Mouse (Mus musculus) B cell, adult 2 months (primary cell): Measurements from ENCODE around the gene Hoga1.

Experiments
- DNase-seq, 2 experiments: peaks; one replicate each; pipeline ENCODE4 v3.0.0; 2022

Gene Hoga1

DNA sequence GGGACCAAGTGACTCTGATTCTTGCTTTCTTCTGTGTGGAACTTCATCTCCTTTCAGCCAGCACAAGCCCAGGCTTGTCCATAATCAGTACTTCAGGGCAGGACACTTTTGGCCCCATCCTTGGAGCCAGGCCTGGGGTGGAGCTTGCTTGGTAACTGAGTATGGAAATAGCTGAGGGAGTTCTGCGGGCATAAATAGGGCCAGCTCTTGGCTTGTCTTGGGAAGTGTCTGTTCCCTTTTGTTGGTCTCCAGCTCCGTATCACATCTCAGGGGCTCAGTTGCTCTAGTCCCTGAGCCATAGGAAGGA lies 22.9 kb upstream of the Hoga1 start:
- DNase-seq = no peak

DNA sequence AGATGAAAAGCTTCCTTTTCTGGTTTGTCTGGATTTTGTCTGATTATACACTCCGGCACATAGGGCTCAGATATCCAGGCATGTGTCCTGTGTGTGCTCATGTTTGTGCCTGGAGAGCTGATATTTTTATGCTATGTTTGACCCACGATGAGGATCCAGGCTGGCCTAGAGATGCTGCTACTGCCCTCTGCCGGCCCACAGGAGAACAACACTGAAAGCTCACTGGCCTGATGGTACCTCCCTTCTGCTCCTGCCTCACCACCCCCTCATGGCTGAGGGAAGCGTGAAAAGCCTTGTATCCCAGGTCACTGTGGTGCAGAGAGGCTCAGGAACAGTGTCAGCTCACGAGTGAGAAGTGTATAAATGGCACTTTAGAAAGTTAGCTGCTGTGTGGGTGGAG lies 19.3 kb upstream of the Hoga1 start:
- peak; percentile 77 to 79 for DNase-seq

DNA sequence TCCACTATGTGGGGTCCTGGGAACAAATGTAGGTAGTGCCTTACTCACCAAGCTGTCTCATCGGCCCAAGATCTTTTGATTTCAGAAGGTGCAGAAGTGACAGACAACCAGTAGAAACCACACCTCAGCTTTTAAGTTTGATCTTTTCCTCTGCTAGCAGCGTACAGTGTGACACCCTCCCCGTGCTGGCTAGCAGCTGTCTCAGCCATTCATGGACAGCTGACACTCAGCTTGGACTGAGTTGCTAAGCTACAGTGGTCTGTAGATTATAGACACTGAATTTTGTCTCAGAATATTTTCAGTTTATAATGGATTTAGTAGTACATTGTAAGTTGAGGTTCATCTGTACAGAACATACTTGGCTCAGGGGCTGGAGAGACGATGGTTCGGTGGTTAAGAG lies 14.3 kb upstream of the Hoga1 start:
- DNase-seq = no peak

DNA sequence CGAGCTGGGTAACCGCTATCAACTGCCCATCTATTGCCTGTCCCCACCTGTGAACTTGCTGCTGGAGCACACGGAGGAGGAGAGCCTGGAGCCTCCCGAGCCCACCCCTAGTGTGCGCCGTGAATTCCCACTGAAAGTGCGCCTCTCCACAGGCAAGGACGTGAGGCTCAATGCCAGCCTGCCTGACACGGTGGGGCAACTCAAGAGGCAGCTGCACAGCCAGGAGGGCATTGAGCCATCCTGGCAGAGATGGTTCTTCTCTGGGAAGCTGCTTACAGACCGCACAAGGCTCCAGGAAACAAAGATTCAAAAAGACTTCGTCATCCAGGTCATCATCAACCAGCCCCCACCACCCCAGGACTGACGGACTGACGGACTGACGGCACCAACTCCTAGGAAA lies 11.8 kb upstream of the Hoga1 start:
- DNase-seq = no peak

DNA sequence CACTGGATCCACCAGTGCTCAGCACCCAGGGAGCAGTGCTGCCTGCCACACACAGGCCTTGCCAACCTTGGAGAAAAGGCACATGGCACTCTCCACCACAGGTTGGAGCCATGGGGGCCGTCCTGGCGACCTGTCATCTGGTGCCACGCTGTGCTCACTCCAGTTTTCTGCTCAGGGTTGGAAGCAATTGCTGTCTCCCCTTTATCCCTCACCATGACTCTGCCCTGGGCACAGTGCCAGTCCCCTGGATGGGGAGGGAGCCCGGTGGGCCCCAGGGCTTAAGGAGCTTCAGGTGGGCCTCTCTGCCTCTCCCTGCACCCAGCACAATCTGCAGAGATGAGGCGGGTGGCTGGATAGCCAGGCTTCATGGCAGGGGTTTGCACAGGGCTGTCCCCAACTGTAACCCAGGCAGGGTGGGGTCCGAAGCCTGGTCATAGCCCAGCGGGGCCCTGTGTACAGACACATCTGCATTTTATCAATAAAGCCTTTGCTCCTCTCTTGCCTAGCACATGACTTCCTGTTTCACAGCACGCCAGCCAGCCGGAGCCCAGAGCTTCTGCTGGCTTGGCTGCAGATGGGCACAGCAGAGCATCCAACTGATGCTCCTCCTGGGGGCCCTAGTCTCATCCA lies 11.1 kb upstream of the Hoga1 start:
- no peak for DNase-seq

DNA sequence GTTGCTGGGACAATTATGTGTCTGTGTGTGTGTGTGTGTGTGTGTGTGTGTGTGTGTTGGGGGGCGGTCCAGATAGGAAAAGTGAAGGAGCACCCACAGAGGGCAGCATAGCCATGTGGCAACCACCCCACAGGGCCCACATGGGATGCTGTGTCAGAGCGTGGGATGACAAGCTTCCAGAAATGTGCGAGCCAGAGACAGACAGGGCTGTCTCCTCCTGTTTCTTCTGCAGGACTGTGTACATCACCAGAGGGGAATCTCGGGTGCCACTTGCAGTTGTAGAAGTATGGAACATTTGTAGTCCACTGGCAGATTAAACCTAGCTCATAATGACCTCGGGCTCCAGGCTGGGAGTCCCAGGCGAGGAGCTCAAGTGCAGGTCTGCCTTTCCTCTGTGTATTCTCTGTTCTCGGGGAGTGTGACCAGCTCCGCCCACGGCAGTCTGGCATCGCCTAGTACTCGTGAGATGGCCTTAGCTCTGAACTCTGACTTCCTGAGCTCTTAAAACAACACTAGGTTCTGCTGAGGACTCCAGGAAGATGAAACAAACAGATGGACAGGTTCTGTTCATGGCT lies 10.4 kb upstream of the Hoga1 start:
- no peak for DNase-seq

DNA sequence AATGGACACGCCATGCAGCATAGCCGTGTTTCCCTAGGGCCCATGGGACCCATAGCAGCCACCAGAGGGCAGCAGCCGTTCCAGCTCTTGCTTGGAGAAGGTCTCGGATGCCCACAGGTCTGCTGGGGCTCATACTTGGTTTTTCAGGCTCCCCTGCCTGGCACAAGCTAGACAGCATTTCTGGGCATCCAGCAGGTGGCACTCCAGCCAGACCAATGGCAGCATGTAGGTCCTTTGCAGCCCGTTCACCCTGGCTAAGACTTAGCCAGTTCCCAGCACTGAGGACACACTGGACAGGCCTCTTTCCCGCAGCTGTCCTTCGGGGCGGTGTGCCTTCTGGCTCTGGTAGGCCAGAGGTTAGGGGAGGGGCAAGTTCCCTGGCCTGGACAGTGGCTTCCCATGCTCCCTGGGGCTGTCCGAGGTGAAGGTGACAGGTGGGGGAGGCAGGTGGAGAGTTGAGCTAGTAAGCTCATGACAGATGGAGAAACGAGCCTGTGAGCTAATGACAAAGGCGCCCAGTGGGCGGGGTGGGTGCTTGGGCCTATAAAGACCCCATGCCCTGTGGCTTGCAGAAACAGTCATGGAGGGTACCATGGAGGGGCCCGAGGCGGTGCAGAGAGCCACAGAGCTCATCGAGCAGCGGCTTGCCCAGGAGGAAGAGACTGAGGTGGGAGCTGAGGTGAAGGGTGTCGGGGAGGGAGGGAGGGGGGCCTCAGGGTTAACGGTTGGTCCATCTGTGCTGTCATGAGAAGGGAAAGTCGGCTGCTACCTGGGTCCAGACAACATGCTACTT lies 9.8 kb upstream of the Hoga1 start, which contains the start of gene Ankrd2:
Gene Ankrd2 (plus strand): TSS at position 545 of the 793 bp plus-strand sequence.
- DNase-seq = peak; percentile 77 to 80

DNA sequence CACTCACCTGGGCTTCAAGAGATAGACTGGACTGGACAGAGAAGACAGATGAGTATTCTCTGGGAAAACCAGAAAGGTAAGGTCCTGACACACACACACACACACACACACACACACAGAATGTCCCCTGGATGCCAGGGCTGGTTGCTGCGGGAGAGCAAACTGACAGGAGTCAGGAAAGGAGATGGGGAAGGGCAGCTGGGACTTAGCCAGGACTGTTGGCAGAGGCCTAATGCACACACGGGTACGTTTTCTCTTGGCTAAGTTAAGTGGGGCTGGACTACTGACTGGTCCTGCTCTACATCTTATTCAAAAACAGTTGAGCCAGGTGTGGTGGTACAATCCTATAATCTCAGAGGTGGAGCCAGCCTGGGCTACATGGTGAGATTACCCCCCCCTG lies 9.1 kb upstream of the Hoga1 start:
- DNase-seq = no peak

DNA sequence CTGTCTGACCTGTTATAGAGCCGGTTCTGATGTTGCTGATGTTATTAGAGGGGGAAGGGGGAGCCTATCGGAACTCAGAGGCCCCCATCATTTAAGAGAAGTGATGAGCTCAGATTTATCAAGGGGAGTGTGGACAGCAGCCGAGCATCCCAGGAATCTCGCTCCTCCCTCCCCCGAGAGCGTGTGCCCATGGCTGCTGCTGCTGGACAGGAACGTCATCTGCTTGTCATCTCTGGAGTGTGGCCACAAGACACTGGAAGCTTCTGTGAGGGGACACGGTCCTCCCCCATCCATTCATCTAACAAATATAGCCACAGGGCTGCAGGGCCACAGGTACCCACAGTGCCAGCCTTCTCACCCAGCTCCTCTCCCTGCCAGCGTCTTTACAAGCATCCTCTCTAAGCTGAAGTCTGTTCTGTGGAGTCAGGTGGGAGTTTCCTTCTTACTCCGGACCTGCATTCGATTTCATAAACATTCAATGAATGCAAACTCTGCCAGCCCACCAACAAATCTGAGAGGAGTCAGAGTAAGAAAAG lies 8.2 kb upstream of the Hoga1 start:
- no peak for DNase-seq

DNA sequence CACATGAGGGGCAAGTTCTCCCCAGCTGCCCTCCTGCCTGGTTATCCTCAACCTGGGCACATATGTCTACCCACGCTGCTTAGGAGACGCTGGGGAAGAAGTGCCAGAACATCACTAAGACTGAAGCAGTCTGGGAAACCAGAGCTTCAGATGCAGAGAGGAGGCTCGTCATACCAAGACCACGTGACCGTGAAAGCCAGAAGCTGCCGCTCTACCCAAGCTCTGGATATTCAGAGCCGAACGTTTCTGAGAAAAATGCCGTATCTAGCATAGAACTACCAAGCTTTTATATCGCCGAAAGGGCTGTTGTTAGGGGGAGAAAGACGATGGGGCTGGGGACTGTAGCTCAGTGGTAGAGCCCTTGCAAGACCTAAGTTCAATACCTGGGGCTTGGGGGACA lies 7.1 kb upstream of the Hoga1 start:
- no peak for DNase-seq

DNA sequence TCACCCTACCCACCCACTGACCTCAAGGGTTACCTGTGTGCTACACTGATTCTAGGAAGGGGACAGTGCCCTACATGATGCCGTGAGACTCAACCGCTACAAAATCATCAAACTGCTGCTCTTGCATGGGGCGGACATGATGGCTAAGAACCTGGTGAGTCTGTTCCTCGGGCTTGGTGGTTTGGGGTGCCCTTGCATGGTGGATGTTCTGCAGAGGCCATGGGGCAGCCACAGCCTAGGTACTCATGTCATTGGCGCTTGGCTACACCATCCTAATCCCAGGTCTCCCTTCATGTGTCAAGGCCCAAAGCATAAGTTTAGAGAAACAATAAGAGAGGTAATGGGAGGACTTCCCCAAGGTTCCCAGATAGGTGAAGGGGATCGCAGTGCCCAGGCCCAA lies 1.4 kb upstream of the Hoga1 start:
- no peak for DNase-seq

DNA sequence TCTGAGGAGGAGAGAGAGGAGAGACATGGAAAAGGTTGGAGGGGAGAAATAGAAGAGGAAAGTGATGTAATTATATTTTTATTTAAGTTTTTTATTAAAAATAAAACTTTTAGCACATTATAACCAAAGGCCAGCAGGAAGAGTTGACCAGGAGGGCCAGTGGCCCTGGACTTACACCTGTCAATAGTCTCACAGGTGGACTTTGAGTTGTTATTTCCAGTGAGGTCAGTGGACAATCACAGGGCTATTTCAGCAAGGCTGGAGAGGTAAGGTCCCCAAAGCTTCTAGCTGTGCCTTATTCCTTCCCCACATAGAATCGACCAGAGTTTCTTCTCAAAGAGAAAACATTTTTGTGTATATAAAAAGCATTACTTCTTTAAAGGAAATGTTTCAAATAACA lies 4.8 kb downstream of the Hoga1 start:
- DNase-seq = no peak

DNA sequence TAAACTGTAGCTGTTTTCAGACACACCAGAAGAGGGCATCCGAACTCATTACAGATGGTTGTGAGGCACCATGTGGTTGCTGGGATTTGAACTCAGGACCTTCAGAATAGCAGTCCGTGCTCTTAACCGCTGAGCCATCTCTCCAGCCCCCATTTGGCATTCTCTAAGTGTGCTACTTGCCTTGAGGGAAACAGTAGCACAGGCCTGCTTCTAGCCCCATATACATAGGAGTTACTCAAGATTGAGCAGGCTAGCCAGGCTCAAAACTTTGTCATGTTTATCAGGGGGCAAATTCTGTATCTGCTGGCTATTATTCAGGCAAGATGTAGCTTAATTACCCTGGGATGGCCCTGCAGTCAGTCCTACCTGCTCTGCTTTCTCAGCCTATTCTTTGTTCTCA lies 5.9 kb downstream of the Hoga1 start:
- no peak for DNase-seq

DNA sequence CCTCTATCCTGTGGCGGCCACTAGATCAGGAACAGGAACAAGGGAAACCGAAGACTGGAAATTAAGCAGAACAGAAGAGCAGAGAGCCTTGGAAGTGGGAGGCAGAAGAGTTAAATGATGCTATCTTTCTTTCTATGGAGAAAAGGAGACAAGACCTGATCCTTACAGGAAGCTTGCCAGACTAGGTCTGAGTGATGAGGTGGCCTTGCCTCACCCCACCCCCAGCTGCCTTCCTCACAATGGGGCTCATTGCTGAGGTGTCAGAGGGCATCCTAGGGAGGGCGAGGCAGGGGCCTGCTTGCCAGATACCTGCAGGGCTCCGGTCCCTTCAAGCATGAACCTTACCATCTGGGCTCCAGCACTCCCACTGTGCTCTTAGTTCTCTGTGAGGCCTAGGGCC lies 6.5 kb downstream of the Hoga1 start, which contains the start of gene 4933411K16Rik:
Gene 4933411K16Rik (plus strand): TSS at position 301 of the 400 bp plus-strand sequence.
- DNase-seq = no peak

DNA sequence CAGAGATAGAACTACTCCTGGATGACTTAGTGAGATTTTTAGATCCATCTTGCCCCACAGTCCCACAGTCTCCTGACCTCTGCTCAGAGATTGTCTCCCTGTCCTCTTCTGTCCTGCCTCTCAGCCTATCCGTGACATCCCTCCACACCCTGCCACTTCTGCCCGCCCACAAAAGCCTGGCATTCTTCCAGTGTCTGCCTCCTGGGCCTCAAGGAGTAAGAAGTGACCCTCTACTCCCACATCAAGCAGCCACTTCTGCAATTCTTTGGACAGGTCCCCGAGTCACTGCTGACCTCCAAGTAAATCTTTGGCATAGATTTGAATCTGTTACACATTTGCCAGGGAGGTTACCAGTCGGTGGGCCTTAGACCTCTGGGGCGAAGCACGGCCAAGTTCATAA lies 8.8 kb downstream of the Hoga1 start:
- no peak for DNase-seq

DNA sequence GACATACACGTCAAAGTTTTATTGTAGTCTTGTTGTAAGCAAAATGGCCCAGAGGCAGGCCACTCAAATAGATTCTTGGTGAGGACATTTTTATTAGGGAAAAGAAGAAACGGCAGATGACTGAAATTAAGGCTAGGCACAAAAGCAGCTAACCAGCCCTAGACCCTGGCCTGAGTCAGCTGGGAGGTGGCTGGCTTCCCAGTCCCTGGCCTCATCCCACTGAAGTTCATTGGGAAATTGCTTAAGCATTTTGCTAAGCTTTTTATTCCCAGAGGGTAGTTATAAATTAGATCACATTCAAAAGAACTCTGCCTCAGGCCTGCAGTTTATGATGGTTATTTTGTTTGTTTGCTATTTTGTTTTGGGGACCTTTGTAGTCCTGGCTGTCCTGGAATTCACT lies 10.5 kb downstream of the Hoga1 start:
- no peak for DNase-seq

DNA sequence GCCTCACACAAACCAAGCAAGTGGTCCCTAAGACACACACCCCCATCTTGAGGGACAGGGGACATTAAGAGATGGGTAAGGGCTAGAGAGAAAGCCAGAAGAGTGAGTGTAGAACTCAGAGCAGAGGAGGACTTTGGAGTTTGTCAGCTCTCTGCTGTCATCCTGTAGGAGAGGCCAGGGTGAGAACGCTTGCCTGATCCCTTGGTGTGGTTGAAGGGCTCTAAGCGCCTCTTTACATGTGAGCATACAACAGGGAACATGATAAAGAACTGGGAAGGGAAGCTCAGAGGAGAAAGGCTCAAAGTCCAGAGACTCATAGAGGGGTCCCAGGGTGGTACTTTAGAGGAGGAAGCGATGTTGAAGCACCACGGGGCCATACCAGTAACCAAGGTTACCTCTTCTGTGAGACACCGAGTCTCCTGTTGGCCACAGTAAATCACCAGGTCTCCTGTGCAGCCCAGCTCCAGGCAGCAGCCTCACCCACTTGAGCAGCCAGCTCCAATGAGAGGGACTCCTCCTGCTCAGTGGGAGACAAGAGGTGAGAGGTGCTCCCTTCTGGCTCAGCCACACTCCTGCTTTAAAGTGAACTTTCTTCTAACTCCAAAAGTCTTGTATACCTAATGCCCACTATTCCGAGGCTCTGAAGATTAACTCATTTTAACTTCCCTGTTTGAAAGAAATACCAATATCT lies 11.5 kb downstream of the Hoga1 start:
- no peak for DNase-seq

DNA sequence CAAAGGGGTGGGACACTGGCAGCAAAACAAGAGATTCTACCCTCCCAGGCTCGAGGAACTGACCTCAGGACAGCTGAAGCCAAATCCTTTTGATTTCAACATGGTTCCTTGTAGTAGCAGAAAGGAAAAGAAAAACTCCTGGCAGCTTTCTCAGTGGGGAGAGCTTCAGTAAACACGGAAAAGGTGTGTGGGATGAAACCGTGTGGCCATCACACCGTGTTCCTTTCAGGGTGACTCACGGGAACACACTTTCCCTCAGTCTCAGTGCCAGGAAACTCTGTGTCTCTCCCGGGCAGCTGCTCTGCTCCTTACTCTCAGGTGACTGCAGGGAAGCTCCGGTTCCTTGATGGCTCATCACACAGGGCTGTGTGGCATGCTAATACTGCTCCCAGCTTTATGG lies 13.0 kb downstream of the Hoga1 start:
- no peak for DNase-seq

DNA sequence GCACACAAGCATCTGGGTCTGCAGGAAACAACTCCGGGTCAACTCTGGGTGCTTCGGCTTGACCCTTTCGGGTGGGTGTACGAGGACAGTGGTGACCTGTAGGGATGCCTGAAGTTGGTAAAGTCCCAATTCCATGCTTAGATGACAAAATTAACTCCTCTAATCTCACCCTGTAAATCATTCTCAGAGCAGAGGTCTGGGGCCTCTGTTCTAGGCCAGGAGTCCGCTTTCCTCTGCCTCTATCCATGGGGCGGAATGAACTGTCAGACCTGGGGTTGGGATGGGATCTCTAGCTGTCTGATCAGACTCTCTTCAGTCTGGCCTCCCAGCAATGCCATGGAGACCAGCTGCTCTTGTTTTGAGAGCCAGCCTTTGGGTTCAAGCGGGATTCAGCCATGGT lies 16.0 kb downstream of the Hoga1 start:
- no peak for DNase-seq

DNA sequence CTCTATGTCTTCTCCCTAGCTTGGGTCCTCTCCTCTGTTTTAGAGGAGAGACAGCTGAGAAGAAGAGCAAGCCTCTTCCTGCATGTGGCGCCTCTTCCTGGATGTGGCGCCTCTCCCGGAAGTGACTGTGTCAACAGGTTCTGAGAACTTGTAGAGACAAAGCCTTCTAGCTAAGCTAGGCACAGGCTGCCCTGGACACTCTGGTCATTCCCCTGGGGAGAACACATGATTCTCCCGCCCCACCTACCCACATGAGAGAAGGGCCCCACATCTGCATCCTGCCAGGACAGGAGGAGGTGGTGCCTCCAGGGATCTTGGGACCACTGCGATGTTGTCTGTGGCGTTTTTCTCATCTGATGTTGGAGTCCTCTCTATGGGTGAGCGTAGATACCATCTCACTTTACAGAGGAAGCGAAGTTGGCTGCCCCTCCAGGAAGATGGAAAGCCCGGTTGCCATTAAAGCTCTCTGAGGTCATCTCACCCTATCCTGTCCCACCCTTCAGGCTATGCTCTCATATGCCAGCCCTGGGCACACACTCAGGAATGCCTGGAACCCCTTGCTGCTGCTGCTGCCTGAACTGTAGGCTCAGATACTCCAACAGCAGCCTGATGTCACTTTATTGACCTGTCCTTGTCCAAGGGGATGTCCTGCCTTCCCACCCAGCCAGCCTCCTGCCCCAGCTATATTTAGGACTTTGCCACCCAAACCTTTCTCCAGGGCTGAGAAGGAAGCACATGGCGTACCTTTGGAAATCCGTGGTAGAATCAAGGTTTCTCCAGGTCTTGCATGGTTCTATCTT lies 23.2 kb downstream of the Hoga1 start:
- DNase-seq = no peak

DNA sequence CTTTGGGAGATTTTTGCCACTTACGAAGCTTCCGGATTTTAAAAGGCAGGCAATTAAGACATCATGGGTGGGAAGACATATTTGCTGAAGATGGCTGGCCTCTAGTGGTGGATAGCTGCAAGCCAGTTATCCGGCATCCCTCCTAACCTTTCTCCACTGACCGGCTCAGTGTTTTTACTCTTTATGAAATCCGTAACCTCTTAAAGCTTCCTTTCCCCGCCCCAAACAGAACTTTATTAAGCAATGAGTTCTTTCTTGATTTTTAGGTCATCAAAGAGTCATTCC lies 23.8 kb downstream of the Hoga1 start:
- no peak for DNase-seq

DNA sequence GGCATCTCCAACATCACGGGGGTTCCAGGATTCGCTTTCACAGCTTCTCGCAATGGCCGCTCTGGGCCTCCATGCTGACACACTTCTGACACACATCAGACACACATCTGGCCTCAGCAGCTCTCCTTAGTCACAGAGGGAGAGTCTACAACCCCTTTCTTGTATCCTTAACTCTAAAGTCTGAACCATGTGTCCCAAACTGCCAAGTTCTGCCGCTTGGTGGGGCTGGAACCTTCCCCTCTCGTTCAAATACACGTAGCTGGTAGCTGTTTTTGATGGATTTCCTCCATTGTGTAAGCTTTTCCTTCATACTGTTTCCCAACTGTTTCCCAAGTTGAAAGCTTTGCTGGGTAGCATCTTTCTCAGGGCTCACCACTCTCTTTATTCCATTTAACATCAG lies 25.8 kb downstream of the Hoga1 start:
- no peak for DNase-seq
